Mouse (Mus musculus): ENCODE data around the gene Gpr137. TPM values are rescaled to one million over a fixed set of nuclear protein-coding genes. Genes with fewer than 3 reads are reported as not detected.

Gene Gpr137
- polyA plus RNA-seq, 1 experiment from 2014 or later: 18.2 TPM

DNA sequence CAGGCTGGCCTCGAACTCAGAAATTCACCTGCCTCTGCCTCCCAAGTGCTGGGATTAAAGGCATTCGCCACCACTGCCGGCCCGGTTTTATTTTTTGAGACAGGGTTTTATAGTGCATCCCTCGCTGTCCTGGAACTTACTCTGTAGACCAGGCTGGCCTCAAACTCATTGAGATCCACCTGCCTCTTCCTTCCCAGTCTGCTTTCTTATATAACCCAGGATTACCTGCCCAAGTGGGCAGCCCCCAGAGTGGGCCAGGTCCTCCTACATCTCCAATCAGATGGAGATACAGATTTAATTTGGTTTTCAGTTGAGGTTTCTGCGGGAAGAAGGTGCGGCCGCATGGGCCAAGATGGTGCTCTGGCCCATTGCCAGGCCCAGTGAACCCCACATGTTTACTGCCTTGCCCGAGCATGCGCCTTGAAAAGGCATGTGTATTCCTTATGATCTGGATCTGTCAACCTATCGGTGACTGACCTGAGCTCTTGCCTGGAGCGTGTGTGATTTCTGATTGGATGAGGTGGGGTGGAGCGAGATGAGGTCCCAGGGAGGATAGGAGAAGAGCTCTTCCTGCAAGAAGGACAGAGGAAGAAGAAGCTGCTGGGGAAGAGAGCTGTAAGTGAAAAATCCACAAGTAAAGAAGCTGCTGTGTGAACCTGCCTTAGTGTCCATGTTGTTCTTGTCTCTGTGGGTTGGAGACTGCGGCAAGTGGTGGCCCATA lies 48.4 kb downstream of the Gpr137 start:
- no peaks in the 10 kb centered on the region for H3K27me3 ChIP-seq (replicated peaks; ENCODE audit: control insufficient read depth, insufficient read depth, low read length)
- H3K9ac ChIP-seq (ENCODE audit: low read depth, low read length): no peak overlapping the region
- WGBS: 87% methylated on average over 14 of the region's 14 CpGs
- no peaks in the 10 kb centered on the region for H3K36me3 ChIP-seq (ENCODE audit: control insufficient read depth, insufficient read depth, low read length)
- DNase-seq (ENCODE audit: low spot score) (no peak), ATAC-seq (replicated peaks; ENCODE audit: low FRiP score) (no peak)
- no peaks in the 10 kb centered on the region for H3K9me3 ChIP-seq (ENCODE audit: control insufficient read depth, low read length)
- no peak overlapping the region for H3K4me3 ChIP-seq (ENCODE audit: low read depth, low read length)
- H3K27ac ChIP-seq (ENCODE audit: low read depth, low read length): no peak overlapping the region
- no peaks in the 10 kb centered on the region for H3K4me1 ChIP-seq (replicated peaks; ENCODE audit: control insufficient read depth, insufficient read depth, low read length)
- no peak overlapping the region for H3K4me2 ChIP-seq

GRCm38 (mm10) chr19:6892512-6892911 lies 49.8 kb downstream of the Gpr137 start:
- no peak overlapping the region for H3K4me3 ChIP-seq (ENCODE audit: low read depth, low read length)

More at GRCm38 (mm10) chr19:6892512-6892911, 49.8 kb downstream of the Gpr137 start:
- Histone ChIP-seq H3K4me1 (replicated peaks; ENCODE audit: control insufficient read depth, insufficient read depth, low read length) (no peaks in the 10 kb centered on the region), H3K9ac (ENCODE audit: low read depth, low read length) (no peak overlapping the region), H3K4me2 (no peak overlapping the region), H3K27ac (ENCODE audit: low read depth, low read length) (no peak overlapping the region), H3K9me3 (ENCODE audit: control insufficient read depth, low read length) (no peaks in the 10 kb centered on the region), H3K36me3 (ENCODE audit: control insufficient read depth, insufficient read depth, low read length) (no peaks in the 10 kb centered on the region), H3K27me3 (replicated peaks; ENCODE audit: control insufficient read depth, insufficient read depth, low read length) (no peaks in the 10 kb centered on the region)
- WGBS: 53% methylated on average over 4 of the region's 4 CpGs
- no peak for ATAC-seq (replicated peaks; ENCODE audit: low FRiP score)
- no peak for DNase-seq (ENCODE audit: low spot score)

Small RNAs within 50 kb of the gene (microRNA-seq; reads per million reads assigned to microRNA genes)
- 2.1 reads per million for gene Mir6990 (ENCODE audit: borderline number of aligned reads)

Other genes starting within 250 kb of the Gpr137 start
- 11.5 and 12.6 TPM in 2 replicates for gene Rps6ka4, start 101.8 kb downstream of the Gpr137 start, polyA plus RNA-seq (2014; fragmentation: Nextera tagmentation; extraction: Ambion mirVana)
- gene Ccdc88b, start 84.3 kb downstream of the Gpr137 start, polyA plus RNA-seq (2014; fragmentation: Nextera tagmentation; extraction: Ambion mirVana): 2.8 and 4.4 TPM in 2 replicates
- 167 and 169 TPM in 2 replicates for gene Trmt112, start 32.8 kb downstream of the Gpr137 start, polyA plus RNA-seq (2014; fragmentation: Nextera tagmentation; extraction: Ambion mirVana)
- gene Prdx5, start 32.4 kb downstream of the Gpr137 start, polyA plus RNA-seq (2014; fragmentation: Nextera tagmentation; extraction: Ambion mirVana): 106 and 117 TPM in 2 replicates
- 4.1 and 5.9 TPM in 2 replicates for gene Esrra, start 20.7 kb downstream of the Gpr137 start, polyA plus RNA-seq (2014; fragmentation: Nextera tagmentation; extraction: Ambion mirVana)
- gene Catsperz, start 17.1 kb downstream of the Gpr137 start, polyA plus RNA-seq (2014; fragmentation: Nextera tagmentation; extraction: Ambion mirVana): 0.49 and 0.91 TPM in 2 replicates
- 0.18 and 0.38 TPM in 2 replicates for gene Kcnk4, start 8.0 kb downstream of the Gpr137 start, polyA plus RNA-seq (2014; fragmentation: Nextera tagmentation; extraction: Ambion mirVana)
- gene Bad, start 619 bp downstream of the Gpr137 start, polyA plus RNA-seq (2014; fragmentation: Nextera tagmentation; extraction: Ambion mirVana): 51.9 and 54.7 TPM in 2 replicates
- 189 and 221 TPM in 2 replicates for gene Ppp1r14b, start 32.5 kb upstream of the Gpr137 start, polyA plus RNA-seq (2014; fragmentation: Nextera tagmentation; extraction: Ambion mirVana)
- gene Plcb3, start 34.0 kb upstream of the Gpr137 start, polyA plus RNA-seq (2014; fragmentation: Nextera tagmentation; extraction: Ambion mirVana): 20.6 and 23.4 TPM in 2 replicates
- 111 and 124 TPM in 2 replicates for gene Fkbp2, start 38.0 kb upstream of the Gpr137 start, polyA plus RNA-seq (2014; fragmentation: Nextera tagmentation; extraction: Ambion mirVana)
- gene Vegfb, start 45.2 kb upstream of the Gpr137 start, polyA plus RNA-seq (2014; fragmentation: Nextera tagmentation; extraction: Ambion mirVana): 24.3 and 28.8 TPM in 2 replicates
- gene Dnajc4, start 50.1 kb upstream of the Gpr137 start, polyA plus RNA-seq (2014; fragmentation: Nextera tagmentation; extraction: Ambion mirVana): 14.0 and 14.7 TPM in 2 replicates
- 15.9 and 16.9 TPM in 2 replicates for gene Nudt22, start 53.6 kb upstream of the Gpr137 start, polyA plus RNA-seq (2014; fragmentation: Nextera tagmentation; extraction: Ambion mirVana)
- 3.9 and 4.9 TPM in 2 replicates for gene Trpt1, start 53.7 kb upstream of the Gpr137 start, polyA plus RNA-seq (2014; fragmentation: Nextera tagmentation; extraction: Ambion mirVana)
- gene Fermt3, start 77.0 kb upstream of the Gpr137 start, polyA plus RNA-seq (2014; fragmentation: Nextera tagmentation; extraction: Ambion mirVana): 155 and 170 TPM in 2 replicates
- 356 and 387 TPM in 2 replicates for gene Stip1, start 97.5 kb upstream of the Gpr137 start, polyA plus RNA-seq (2014; fragmentation: Nextera tagmentation; extraction: Ambion mirVana)
- gene Macrod1, start 114.3 kb upstream of the Gpr137 start, polyA plus RNA-seq (2014; fragmentation: Nextera tagmentation; extraction: Ambion mirVana): 5.9 and 6.7 TPM in 2 replicates
- gene Flrt1, start 163.2 kb upstream of the Gpr137 start, polyA plus RNA-seq (2014; fragmentation: Nextera tagmentation; extraction: Ambion mirVana): 0.60 and 0.64 TPM in 2 replicates